Mouse (Mus musculus): ENCODE measurements around the gene Slit2.

Gene Slit2

GRCm38 (mm10) chr5:48235270-48235669 lies 252.3 kb downstream of the Slit2 start:
- no peak for DNase-seq

- DNase-seq: peak; percentile 17
These were observed 257.8 kb downstream of the Slit2 start for GRCm38 (mm10) chr5:48240751-48241150.

- no peak for DNase-seq
These were observed 265.4 kb downstream of the Slit2 start for GRCm38 (mm10) chr5:48248327-48248726.

- no peak for DNase-seq
These were observed 294.6 kb downstream of the Slit2 start for GRCm38 (mm10) chr5:48277561-48277960.

GRCm38 (mm10) chr5:48301186-48301585 lies 318.2 kb downstream of the Slit2 start:
- DNase-seq: no peak

- no peak for DNase-seq
These were observed 332.2 kb downstream of the Slit2 start for GRCm38 (mm10) chr5:48315057-48315602.

GRCm38 (mm10) chr5:48320597-48320996 lies 337.7 kb downstream of the Slit2 start:
- no peak for DNase-seq

- no peak for DNase-seq
These were observed 343.3 kb downstream of the Slit2 start for GRCm38 (mm10) chr5:48326221-48326620.

GRCm38 (mm10) chr5:48327652-48328051 lies 344.7 kb downstream of the Slit2 start, which contains the start of gene 5730480H06Rik:
Gene 5730480H06Rik (plus strand): TSS chr5:48327952.
- DNase-seq: no peak

GRCm38 (mm10) chr5:48329751-48330150 lies 346.8 kb downstream of the Slit2 start:
- DNase-seq: no peak

GRCm38 (mm10) chr5:48330817-48331216 lies 347.9 kb downstream of the Slit2 start:
- DNase-seq: no peak

GRCm38 (mm10) chr5:48331441-48331840 lies 348.5 kb downstream of the Slit2 start:
- DNase-seq: no peak

- no peak for DNase-seq
These were observed 350.5 kb downstream of the Slit2 start for GRCm38 (mm10) chr5:48333407-48333806.

GRCm38 (mm10) chr5:48333884-48334513 lies 351.1 kb downstream of the Slit2 start:
- no peak for DNase-seq

GRCm38 (mm10) chr5:48340808-48341433 lies 358.0 kb downstream of the Slit2 start:
- DNase-seq: no peak

GRCm38 (mm10) chr5:48345095-48345982 lies 362.4 kb downstream of the Slit2 start:
- DNase-seq: no peak

GRCm38 (mm10) chr5:48345983-48346648 lies 363.2 kb downstream of the Slit2 start:
- no peak for DNase-seq

- no peak for DNase-seq
These were observed 366.4 kb downstream of the Slit2 start for GRCm38 (mm10) chr5:48349309-48349708.

Data from right cerebral cortex, postnatal 25 days (tissue).